In genomic region chr3:51577816-51578749, GRCm38 (mm10) we compare ENCODE assay signal across 10 mouse cellular contexts. TPM values are rescaled to one million over a fixed set of nuclear protein-coding genes. Genes with fewer than 3 reads are reported as not detected.
DNase-seq lines count a peak whose midpoint lies in the region; ATAC-seq and TF ChIP-seq lines count a peak whose summit lies in the region.
"Had no signal": no experiment of that assay in that cellular context is flagged by ENCODE, and none has a peak within 500 bp of the region (broad histone marks: within the 10 kb centered on the region; RNA-seq: fewer than 3 reads in every experiment).

No protein-coding gene starts in this region.

- H3K9me3 ChIP-seq in heart, embryonic 10.5 days, result no peaks in the 10 kb centered on the region
- H3K9me3 ChIP-seq in heart, embryonic 16.5 days (replicated peaks; ENCODE audit: control insufficient read depth, low read length), result no peaks in the 10 kb centered on the region
- no peaks in the 10 kb centered on the region for H3K9me3 ChIP-seq in stomach, postnatal 0 days (ENCODE audit: control insufficient read depth, low read length)
- no peaks in the 10 kb centered on the region for H3K9me3 ChIP-seq in neural tube, embryonic 15.5 days (replicated peaks)
- H3K9me3 ChIP-seq: embryonic facial prominence, embryonic 12.5 days had no signal

- H3K4me2 ChIP-seq in heart, embryonic 16.5 days (ENCODE audit: low read depth, low read length), result peak overlapping the region; percentile 28; the same call in 1 of the 2 replicates
- no peak overlapping the region for H3K4me2 ChIP-seq in stomach, postnatal 0 days (replicated peaks; ENCODE audit: low read depth)
- H3K4me2 ChIP-seq in neural tube, embryonic 15.5 days, result no peak overlapping the region
- H3K4me2 ChIP-seq: embryonic facial prominence, embryonic 12.5 days had no signal

- H3K27ac ChIP-seq in heart, embryonic 10.5 days, result peak overlapping the region; percentile 38; the same call in 1 of the 2 replicates
- H3K27ac ChIP-seq in heart, embryonic 16.5 days (ENCODE audit: low read length), result peak overlapping the region; percentile 66
- H3K27ac ChIP-seq in stomach, postnatal 0 days (replicated peaks), result peak overlapping the region; percentile 65
- H3K27ac ChIP-seq in neural tube, embryonic 15.5 days (replicated peaks), result no peak overlapping the region
- H3K27ac ChIP-seq: embryonic facial prominence, embryonic 12.5 days had no signal

- peak; percentile 73 for ATAC-seq in heart, embryonic 16.5 days (replicated peaks; ENCODE audit: extremely low read depth, insufficient read depth, low FRiP score)
- peak; percentile 89 for ATAC-seq in stomach, postnatal 0 days (ENCODE audit: low FRiP score, low TSS enrichment)
- ATAC-seq in neural tube, embryonic 15.5 days (ENCODE audit: low FRiP score), result no peak

- no peak for DNase-seq in heart, embryonic 10.5 days (ENCODE audit: low spot score)
- DNase-seq in heart, adult 9 months (ENCODE audit: low spot score in 2 of 2), result no peak
- DNase-seq in large intestine, adult 2 months (ENCODE audit: low read depth, low spot score), result peak; percentile 77
- peak; percentile 77 for DNase-seq in stomach, postnatal 0 days (ENCODE audit: low spot score)
- no peak for DNase-seq in spleen, adult 12 weeks (ENCODE audit: low spot score)
- no peak for DNase-seq in Muller cell, postnatal 12 days (ENCODE audit: inconsistent ontology term)

- no peaks in the 10 kb centered on the region for H3K36me3 ChIP-seq in heart, embryonic 10.5 days
- no peaks in the 10 kb centered on the region for H3K36me3 ChIP-seq in heart, embryonic 16.5 days (ENCODE audit: control insufficient read depth, insufficient read depth)
- H3K36me3 ChIP-seq in stomach, postnatal 0 days (ENCODE audit: control insufficient read depth, insufficient read depth, low read length), result no peaks in the 10 kb centered on the region
- H3K36me3 ChIP-seq in neural tube, embryonic 15.5 days, result no peaks in the 10 kb centered on the region
- H3K36me3 ChIP-seq: embryonic facial prominence, embryonic 12.5 days had no signal

- no peak overlapping the region for H3K4me3 ChIP-seq in heart, embryonic 10.5 days
- H3K4me3 ChIP-seq in heart, embryonic 16.5 days (ENCODE audit: low read length), result no peak overlapping the region
- no peak overlapping the region for H3K4me3 ChIP-seq in stomach, postnatal 0 days (ENCODE audit: low read depth, low read length)
- H3K4me3 ChIP-seq in neural tube, embryonic 15.5 days (replicated peaks), result no peak overlapping the region
- H3K4me3 ChIP-seq: embryonic facial prominence, embryonic 12.5 days; megakaryocyte, embryonic 14.5 days had no signal

- peak; percentile 75 for TF ChIP-seq EP300 in stomach, postnatal 0 days (optimal IDR thresholded peaks at IDR 0.05)

- H3K27me3 ChIP-seq in heart, embryonic 10.5 days (ENCODE audit: insufficient read depth, poor library complexity, severe bottlenecking), result no peaks in the 10 kb centered on the region
- no peaks in the 10 kb centered on the region for H3K27me3 ChIP-seq in heart, embryonic 16.5 days (ENCODE audit: control insufficient read depth, insufficient read depth, low read length)
- no peaks in the 10 kb centered on the region for H3K27me3 ChIP-seq in stomach, postnatal 0 days (ENCODE audit: control insufficient read depth, insufficient read depth, low read length)
- H3K27me3 ChIP-seq in neural tube, embryonic 15.5 days (replicated peaks), result no peaks in the 10 kb centered on the region
- H3K27me3 ChIP-seq: embryonic facial prominence, embryonic 12.5 days had no signal

- H3K4me1 ChIP-seq in heart, embryonic 10.5 days, result peaks cover 14% of the 10 kb centered on the region
- peaks cover 13% of the 10 kb centered on the region for H3K4me1 ChIP-seq in heart, embryonic 16.5 days (ENCODE audit: control insufficient read depth, insufficient read depth, low read length)
- H3K4me1 ChIP-seq in stomach, postnatal 0 days (replicated peaks; ENCODE audit: control insufficient read depth, insufficient read depth), result no peaks in the 10 kb centered on the region; the same call in 1 of the 2 replicates
- H3K4me1 ChIP-seq in neural tube, embryonic 15.5 days, result no peaks in the 10 kb centered on the region; the same call in none of the 2 replicates
- H3K4me1 ChIP-seq: embryonic facial prominence, embryonic 12.5 days had no signal

- TF ChIP-seq CTCF in stomach, postnatal 0 days (IDR thresholded peaks at IDR 0.05; ENCODE audit: low read depth), result no peak

- WGBS in heart, embryonic 10.5 days, result 69% methylated on average over 12 of the region's 12 CpGs
- 43% methylated on average over 12 of the region's 12 CpGs for WGBS in heart, embryonic 16.5 days
- 29% methylated on average over 12 of the region's 12 CpGs for WGBS in large intestine, adult 2 months
- 54% methylated on average over 12 of the region's 12 CpGs for WGBS in stomach, postnatal 0 days
- WGBS in neural tube, embryonic 15.5 days, result 86% methylated on average over 12 of the region's 12 CpGs

- no peak overlapping the region for H3K9ac ChIP-seq in heart, embryonic 16.5 days (ENCODE audit: low read length)
- H3K9ac ChIP-seq in stomach, postnatal 0 days (ENCODE audit: low read length), result no peak overlapping the region
- H3K9ac ChIP-seq in neural tube, embryonic 15.5 days (replicated peaks), result no peak overlapping the region
- H3K9ac ChIP-seq: embryonic facial prominence, embryonic 12.5 days had no signal

RNA-seq across cellular contexts. Expression of gene Setd7, which starts 17.4 kb away (rescaled TPM):
- 3.6 and 3.9 TPM in 2 replicates for polyA plus RNA-seq in heart, embryonic 10.5 days (2016; fragmentation: Nextera tagmentation; extraction: Ambion mirVana)
- 4.5 and 5.0 TPM in 2 replicates for polyA plus RNA-seq in heart, embryonic 16.5 days (2015; fragmentation: Nextera tagmentation; extraction: Ambion mirVana)
- 7.5 and 14.2 TPM in 2 replicates for polyA plus RNA-seq in large intestine, adult 2 months (2012; rRNA removed)
- polyA plus RNA-seq in stomach, postnatal 0 days (2015; fragmentation: Nextera tagmentation; extraction: Ambion mirVana), result 1.5 and 1.8 TPM in 2 replicates
- polyA plus RNA-seq in neural tube, embryonic 15.5 days (2015; fragmentation: Nextera tagmentation; extraction: Ambion mirVana), result 2.6 and 4.2 TPM in 2 replicates

Comparison
In these comparisons a context has a peak if more than half of its experiments do, and no peak if none do; other contexts are left out.
1. DNase-seq: peak in large intestine, adult 2 months (single experiment) and stomach, postnatal 0 days (single experiment); none in heart, embryonic 10.5 days (single experiment), heart, adult 9 months (0 of 2), spleen, adult 12 weeks (single experiment) and Muller cell, postnatal 12 days (single experiment).